Mouse (Mus musculus) thymus, postnatal 0 days (tissue): Measurements from ENCODE around the gene Itch. TPM values are rescaled to one million over a fixed set of nuclear protein-coding genes. Genes with fewer than 3 reads are reported as not detected.
A peak's percentile ranks its signal among the peaks of the same experiment; 100 is the strongest.
"Not testable (repeated sequence)": the region's sequence is repeated elsewhere in the genome, so short reads cannot be mapped to it uniquely, and the experiment has no call there.

ENCODE experiments used
- DNase-seq: peaks from one replicate; pipeline ENCODE4 v3.0.0-alpha.2; 2015; ENCODE audit warnings: low spot score
- polyA plus RNA-seq: library from polyadenylated mRNA; unstranded; fragments of >200 nt; fragmentation: Nextera tagmentation; extraction: Ambion mirVana; gene quantifications from 2 replicates; pipeline ENCODE4 v1.2.1, GENCODE M21; 2015

Gene Itch
- polyA plus RNA-seq, 1 experiment from 2014 or later = 36.7 TPM

DNA sequence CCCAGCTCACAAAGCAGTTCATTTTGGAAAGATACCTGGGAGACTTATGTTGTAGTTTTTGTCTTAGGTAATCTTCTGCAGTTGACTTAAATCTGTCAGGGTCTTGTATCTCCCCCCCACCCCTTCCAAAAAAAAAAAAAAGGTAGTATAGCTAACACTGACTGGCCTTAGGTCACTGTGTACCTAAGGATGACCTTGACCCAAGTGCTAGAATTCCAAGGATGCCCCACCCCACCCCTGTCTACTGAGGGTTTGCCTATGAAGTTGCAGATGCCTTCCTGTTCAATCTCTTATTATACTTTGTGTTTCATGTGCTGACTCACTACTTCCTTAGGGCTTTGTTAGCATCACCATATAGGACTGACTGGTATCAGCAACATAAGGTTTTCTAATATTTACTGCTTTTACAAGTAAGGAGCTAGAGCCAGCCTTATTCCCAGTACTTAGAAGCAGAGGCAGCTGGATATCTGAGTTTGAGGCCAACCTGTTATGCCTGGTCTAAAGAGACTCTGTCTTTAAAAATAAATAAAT lies 8.8 kb downstream of the Itch start:
- DNase-seq = no peak

DNA sequence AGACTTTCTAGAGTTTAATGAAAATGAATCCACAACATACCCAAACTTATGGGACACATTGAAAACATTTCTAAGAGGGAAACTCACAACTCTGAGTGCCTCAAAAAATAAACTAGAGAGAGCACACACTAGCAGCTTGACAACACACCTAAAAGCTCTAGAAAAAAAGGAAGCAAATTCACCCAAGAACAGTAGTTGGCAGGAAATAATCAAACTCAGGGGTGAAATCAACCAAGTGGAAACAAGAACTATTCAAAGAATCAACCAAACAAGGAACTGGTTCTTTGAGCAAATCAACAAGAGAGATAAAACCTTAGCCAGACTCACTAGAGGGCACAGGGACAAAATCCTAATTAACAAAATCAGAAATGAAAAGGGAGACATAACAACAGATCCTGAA lies 16.0 kb downstream of the Itch start:
- DNase-seq = not testable (repeated sequence)

DNA sequence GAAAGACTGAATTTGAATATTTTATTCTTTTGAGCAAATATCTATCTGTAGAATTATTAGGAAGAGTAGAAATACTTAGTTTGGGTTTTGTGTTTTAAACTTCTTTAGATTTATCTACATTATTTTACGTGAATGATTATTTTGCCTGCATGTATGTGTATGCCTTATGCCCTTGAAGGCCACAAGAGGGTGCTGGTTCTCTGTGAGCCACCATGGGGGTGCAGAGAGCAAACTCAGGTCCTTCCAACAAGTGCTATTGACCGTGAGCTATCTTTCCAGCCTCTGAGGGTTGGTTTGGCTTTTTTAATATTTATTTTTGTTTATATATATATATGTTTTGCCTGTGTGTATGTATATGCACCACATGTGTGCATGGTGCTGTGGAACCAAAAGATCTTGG lies 74.1 kb downstream of the Itch start:
- peak; percentile 15 for DNase-seq

DNA sequence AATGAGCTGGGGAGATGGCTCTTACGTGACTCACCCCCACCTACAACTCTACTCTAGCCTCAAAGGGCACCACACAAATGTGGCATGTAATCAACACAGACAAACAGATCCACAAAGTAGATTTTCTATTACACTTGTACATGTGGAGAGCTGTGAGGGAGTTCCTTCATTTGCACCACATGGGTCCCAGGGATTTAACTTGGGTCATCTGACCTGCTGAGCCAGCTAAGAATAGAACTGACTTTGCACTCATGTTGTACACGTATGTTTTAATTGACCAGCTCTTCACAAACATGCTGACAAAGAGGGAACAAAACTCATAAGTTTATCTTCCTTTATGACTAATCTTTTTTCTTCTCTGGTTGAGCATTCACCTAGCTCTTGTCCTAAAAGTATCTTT lies 89.8 kb downstream of the Itch start:
- DNase-seq = no peak

DNA sequence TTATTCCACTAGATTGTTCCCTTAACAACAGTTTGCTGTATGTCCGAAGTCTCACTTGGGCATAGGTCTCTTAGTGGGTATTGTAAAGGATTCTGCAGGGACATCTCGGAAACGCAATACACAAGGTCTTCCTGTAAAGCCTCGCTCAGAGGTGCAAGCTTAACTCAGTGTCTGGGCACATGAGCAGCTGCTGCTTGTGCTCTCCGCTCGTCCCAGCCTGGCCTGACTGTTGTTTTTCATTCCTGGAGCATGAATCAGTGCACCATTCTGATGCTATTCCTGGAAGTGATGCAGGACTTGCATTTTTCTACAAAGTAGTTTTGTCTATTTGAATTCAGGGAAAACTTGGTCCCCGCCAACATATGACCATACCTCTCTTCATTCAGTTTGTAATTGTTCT lies 91.4 kb downstream of the Itch start:
- DNase-seq = no peak

DNA sequence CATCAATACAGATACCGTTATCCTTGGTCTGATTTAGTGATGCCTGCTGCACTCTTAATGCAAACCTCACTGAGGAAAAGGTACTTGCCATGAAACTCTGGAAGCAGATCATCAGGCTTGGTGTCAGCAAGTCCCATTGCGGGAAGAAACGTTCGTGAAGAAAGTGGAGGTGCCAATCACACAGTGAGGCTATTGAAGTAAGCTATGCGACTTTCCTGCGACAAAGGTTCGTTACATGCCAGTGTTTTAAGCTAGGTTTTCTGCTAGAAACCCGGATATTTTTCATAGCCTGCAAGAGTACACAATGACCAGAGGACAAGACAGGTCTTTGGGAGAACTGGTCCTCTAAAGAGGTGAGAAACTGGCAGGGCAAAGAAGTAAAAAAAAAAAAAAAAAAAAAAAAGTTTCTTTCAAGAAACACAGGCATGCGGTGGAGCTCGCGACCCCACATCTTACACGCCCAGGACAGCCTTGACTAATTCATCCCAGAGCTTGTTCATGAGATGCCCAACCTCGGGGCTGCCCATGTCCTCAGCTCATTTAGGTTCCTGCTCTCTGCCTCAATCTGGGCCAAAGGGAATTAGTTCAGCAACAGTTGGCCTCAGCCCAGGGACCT lies 102.5 kb downstream of the Itch start:
- DNase-seq = no peak

DNA sequence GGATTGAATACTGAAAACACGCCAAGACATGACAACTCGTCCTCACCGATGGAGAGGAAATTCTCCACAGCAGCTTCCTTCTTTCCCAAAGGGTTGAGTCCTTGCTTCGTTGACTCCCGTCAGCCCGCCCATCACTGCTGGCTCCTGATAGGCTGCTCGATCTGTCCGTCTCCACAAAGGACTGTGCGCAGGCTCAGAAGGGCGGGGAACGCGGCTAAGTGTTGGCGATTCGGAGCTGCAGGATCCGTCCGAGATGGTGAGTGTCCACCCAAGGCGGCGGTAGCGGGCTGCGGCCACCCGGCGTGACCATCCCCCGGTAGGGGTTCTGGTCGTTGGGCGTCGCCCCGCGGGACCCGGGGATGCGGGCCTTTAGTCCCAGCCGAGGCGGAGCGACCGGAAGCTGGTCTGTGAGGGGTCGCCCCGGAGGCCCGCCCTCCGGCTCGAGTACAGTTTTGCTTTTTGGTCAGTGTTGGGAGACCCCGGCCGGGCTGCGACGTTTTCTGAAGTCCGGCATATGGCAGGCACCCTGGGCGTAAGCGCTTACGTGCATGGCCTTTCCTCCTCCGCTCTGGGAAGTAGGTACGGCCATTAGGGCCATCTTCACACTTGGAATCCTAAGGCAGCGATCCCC lies 103.2 kb downstream of the Itch start, which contains the start of gene Dynlrb1:
Gene Dynlrb1, plus strand, starts transcription at position 172 of the 631 bp plus-strand sequence.
- DNase-seq = peak; percentile 95

DNA sequence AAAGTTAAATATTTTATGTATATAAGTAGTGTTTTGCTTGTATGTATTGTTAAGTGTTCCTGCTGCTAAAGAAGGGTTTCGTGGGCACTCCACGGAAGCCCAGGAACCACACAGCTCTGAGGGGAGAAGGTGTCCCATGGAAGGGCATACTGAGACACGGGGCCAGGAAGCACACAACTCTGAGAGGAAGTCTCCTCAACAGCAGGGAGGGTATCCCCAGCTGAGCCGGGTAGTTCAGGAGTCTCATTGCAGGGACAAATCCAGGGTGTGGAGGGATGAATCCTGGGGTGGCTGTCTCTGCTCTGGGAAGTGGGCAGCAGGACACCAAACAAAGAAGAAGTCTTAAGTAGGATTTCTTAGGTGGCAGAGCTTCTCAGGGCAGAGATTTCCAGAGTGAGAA lies 104.0 kb downstream of the Itch start:
- peak; percentile 19 for DNase-seq

DNA sequence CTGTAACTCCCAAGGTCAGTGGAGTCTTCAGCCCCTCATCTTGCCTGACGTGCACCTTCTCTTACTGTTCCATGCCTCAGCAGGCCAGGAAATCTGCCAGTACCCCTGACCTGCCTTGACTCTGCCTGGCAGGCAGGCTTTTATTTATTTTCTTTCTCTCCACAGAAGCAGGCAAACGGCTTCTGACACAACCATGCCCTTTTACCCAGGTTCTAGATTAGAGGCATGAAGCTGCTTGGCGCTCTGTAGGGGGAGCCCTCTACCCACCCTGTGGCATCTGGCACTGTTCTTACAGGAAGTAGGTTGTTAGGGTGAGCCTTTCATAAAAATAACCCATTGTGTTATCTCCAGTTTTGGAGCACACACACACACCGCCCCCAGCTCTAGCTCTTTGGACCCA lies 107.6 kb downstream of the Itch start:
- peak; percentile 54 for DNase-seq

DNA sequence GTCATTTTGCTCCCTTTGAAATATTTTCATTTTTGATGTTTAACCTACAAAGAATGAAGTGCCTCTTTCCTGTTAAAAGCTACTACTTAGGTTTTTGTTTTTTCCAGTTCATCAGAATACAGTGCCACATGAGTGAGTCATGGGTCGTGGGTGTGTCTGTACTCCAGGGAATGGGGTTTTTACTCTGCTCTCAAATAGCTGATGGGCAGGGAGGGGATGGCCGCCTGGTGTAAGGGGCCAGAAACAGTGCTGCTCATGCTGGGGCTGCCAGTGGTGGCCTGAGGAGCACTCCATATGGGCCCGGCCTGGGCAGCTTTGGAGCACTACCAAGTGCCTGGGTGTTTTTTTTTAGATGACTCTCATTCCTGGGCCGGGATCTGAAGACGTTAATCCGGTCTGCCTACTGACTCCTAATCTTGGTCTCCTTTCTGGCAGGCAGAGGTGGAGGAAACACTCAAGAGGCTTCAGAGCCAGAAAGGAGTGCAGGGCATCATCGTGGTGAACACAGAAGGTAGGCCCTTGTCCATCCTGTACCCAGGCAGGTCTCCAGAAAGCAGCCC lies 109.1 kb downstream of the Itch start:
- DNase-seq = no peak

DNA sequence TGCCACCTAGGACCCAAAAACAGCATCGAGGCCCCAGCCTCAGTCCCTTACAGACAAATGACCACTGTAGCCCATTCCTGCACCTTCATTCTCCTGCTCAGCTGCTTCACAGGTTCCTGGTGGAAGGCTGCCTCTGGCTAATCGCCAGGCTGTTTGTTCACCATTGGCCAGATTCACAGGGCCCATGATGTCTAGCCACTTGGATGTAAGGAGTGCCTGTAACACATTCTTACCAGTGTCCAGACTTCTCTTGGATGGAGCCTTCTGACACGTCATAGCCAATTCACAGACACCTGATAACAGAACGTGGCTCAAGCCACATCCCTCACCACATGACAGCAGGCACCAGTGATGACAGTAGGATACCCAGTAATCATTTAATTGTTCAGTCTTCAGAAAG lies 112.9 kb downstream of the Itch start:
- DNase-seq = no peak

DNA sequence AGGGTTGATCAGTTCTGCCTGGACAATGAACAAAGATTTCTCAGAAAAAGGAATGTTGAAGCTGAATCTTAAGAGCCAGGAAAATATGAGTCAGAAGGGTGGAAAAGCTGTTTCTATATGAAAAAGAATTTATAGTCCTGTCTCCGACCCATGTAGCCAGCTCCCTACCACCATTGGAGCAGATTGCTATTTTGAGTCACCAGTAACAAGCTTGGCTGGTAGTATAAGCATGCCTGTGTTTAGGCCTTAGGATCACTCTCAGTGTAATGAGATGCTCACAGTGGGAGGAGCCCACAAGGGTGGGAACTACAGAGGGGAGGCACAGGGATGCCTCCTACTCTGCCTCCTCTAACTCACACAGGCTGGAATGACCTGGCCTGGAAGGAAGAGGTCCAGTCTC lies 114.9 kb downstream of the Itch start:
- no peak for DNase-seq

DNA sequence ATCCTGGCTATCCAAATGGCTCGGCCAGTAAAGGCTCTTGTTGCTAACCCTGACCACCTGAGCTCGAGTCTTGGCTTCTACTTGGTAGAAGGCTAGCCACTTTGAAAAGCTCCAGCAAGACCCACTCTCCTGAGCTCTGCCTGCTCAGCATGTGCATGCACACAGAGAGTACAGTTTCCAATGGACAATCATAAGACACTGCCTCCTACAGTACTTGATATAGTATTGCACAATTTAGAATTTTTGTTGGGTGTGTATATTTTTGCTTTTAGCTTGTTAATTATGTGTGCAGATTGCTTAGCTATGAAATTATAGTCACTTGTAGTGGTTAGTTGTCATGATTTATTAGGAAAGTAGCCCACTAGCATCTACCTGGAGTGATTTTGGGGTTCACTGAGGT lies 115.4 kb downstream of the Itch start:
- DNase-seq = no peak

DNA sequence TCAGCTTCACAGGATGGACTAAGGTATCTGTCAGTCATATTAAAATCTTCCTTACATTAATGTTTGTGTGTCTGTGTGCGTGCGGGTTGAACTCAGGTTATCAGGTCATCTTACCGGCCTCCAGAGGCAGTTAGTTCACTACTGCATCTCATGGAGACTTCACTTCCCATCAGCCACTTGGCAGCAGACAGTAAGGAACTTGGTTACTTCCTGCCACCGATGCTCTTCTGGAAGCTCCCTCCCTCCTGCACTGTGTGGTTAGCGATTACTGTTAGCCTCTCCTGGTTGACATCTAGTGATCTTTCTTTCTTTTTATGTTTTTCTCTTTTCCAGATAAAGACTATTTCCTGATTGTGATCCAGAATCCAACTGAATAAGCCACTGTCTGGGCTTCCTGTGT lies 116.3 kb downstream of the Itch start:
- no peak for DNase-seq

DNA sequence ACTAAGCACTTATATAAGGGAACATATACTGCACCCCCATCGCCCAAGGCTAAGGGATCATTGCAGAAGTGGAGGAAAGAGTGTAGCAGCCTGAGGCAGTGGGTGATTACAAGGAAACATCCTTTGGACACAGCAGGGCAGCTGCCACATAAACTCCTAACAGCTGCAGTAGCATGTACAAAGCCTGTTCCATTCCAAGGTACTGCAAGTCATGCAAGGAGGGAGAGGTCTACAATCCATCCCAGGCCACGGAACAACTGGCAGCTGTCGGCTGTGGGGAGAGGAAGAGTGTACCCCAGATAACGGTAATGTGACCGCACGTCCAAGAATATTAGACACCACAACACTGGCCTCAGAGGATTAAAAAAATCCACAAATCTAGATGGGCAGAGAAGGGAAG lies 132.2 kb downstream of the Itch start:
- DNase-seq = no peak

DNA sequence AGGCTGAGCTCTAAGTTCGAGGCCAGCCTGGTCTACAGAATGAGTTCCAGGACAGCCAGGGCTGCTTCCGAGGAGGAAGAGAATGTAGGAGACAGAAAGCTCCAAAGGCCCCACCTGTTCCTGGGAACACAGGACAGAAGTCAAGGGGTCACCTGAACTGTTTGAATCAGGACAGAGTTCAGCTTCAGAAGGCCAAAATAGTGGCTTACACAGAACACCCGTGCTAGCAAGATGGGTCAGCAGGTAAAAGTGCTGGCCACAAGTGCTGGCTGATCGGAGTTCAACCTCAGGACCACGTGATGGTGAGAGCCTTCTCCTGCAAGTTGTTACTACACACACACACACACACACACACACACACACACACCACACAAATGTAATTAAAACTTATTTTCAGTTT lies 133.6 kb downstream of the Itch start:
- DNase-seq = no peak

DNA sequence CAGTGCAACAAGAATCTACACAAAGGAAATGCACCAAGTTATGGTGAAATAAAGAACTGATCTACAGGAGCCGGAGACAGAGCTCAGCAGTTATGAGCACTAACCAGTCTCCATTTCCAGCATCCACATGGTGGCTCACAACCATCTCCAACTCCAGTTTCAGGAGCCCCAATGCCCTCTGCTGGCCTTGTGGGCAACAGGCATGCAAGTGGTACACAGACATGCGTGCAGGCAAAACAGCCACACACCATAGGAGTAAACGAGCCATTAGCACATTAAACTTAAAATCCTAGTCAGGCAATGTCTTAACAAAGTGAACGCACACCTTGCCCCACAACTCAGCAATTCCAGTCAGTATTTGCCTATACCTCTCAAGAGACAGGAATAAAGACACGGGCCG lies 138.6 kb downstream of the Itch start:
- peak; percentile 45 for DNase-seq

DNA sequence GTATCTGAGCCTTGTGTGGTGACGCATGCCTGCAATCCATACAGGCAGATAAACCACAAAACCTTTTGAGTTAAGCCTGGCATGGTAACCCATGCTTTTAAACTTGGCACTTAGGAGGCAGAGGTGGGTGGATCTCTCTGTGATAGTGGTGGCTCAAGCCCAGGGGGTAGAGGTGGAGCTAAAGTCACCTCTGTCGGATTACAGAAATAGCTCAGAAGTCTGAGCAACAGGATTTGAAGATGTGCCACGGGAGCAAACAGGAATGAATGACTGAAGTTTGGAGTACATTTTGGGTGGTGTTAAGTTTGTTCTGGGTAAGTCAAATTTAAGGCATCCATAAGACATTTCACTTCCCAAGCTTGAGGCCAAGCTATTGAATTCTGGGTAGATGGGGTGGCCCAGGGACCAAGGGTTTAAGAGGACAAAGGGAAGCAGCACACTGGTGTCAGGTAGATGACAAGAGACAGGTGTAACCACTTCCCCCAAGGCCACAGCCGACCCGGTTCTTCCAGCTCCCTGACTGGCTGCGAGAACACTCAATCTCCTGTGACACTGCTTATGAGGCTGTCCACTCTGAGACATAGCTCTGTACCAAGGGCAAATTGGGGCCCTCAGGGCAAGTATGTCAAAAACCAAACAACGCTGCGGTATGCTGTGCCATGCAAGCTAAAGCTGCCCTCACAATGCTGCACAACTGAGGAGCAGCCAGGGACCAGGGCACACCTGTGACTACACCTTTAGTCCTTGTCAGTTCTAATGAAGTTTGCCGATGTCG lies 139.3 kb downstream of the Itch start:
- no peak for DNase-seq

DNA sequence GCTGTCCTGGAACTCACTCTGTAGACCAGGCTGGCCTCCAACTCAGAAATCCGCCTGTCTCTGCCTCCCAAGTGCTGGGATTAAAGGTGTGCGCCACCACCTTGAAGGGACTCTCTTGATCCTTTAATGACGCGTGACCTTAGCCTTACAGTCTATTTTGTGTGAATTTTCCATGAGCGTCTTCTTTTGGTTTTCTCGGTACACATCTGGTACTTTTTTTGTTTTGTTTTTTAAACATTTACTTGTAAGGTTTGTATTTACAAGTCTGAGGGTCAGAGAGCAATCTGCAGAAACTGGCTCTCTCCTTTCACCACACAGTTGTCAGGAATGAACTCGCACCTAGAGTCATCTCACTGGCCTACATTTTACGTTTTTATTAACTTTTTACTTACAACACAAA lies 140.3 kb downstream of the Itch start:
- DNase-seq = no peak

DNA sequence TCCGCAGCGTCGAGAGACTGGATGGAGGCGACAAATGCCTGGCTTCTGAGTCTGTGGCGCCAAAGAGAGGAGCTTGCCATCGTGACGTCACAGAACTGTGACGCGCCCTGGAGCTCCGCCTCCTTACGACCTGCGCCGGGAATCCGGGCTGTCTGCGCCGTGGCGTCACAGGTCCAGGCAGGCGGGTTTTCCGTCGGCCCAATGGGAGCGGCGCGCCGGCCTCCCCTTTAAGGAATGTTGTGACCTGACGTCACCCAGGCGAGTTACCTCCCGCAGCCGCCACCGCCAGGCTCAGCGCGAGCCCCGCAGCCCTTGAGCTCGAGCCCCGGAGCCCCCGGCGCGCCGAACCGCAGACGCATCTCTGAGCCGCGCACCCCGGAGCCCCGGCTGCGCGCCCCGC lies 142.9 kb downstream of the Itch start, which contains the start of gene Map1lc3a:
Gene Map1lc3a, plus strand, starts transcription at position 103 of the 400 bp plus-strand sequence.
- peak; percentile 95 for DNase-seq
